Mouse (Mus musculus) macrophage (primary cell): Measurements from ENCODE around the gene Bhlhe23. TPM values are rescaled to one million over a fixed set of nuclear protein-coding genes. Genes with fewer than 3 reads are reported as not detected.

ENCODE experiments used
- H3K27ac ChIP-seq: fragments of 350-480 bp; formaldehyde crosslinking; 2 replicates; pipeline ENCODE4 v1.9.0; 2021
- H3K36me3 ChIP-seq: fragments of 350-480 bp; formaldehyde crosslinking; 2 replicates; pipeline ENCODE4 v1.9.0; 2021; ENCODE audit errors: inconsistent target
- H3K4me3 ChIP-seq: fragments of 350-480 bp; formaldehyde crosslinking; 2 replicates; pipeline ENCODE4 v1.9.0; 2021; ENCODE audit errors: inconsistent target
- H3K79me2 ChIP-seq: fragments of 350-480 bp; formaldehyde crosslinking; 2 replicates; pipeline ENCODE4 v1.9.0; 2021; ENCODE audit errors: inconsistent target
- WGBS: methylation state at CpG from one replicate; pipeline ENCODE4 v1.1.7; 2026; ENCODE audit warnings: inconsistent platforms; ENCODE audit not compliant: missing documents; 5-methylcytosine and 5-hydroxymethylcytosine counted together
- polyA plus RNA-seq: library from polyadenylated mRNA; stranded (reverse); fragments of 250-400 nt; gene quantifications from 3 replicates; pipeline ENCODE4 v1.2.4, GENCODE M21; 2018; ENCODE audit warnings: inconsistent platforms
- total RNA-seq, 78 experiments: library from RNA; depleted of rRNA; stranded (reverse); fragments of 250-400 nt; gene quantifications; 1 replicate in 9 of 78; 2 replicates in 24 of 78; 3 replicates in 43 of 78; 4 replicates in 2 of 78; pipeline ENCODE4 v1.2.4; 2018; ENCODE audit warnings: inconsistent platforms in 56 of 78

Gene Bhlhe23
- total RNA-seq (2018; cell fraction: chromatin; rRNA removed) = not detected
- not detected for total RNA-seq (2018; cell fraction: cytosol; rRNA removed)
- not detected for total RNA-seq (2018; cell fraction: nucleus; rRNA removed)
- polyA plus RNA-seq = not detected in 3 replicates

DNA sequence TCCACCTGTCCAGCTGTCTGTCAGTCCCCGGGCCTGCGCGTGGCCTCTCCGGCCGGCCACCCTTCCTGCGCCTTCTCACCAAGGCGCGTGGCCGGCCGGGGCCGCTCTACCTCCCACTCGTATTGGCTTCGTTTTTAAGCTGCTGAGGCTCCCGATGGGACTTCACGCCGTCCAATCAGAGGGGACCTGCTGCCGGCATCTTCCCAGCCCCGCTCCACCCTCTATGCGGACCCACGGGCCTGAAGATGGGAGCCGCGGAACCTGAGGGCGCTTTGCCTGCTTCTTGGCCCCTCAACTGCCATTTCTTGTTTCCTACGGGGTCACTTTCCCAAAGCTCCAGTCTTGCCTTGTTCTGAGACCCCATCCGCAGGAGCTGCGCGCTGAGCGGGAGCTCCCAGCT lies at the start of gene Bhlhe23:
TSS of gene Bhlhe23 (minus strand) at position 108 of the 400 bp plus-strand sequence.
- H3K79me2 ChIP-seq = no peaks in the 10 kb centered on the region
- no peaks in the 10 kb centered on the region for H3K36me3 ChIP-seq
- H3K27ac ChIP-seq = no peak within 1 kb of the TSS
- WGBS = 8% methylated on average over 28 of the region's 28 CpGs
- H3K4me3 ChIP-seq = no peak within 1 kb of the TSS

DNA sequence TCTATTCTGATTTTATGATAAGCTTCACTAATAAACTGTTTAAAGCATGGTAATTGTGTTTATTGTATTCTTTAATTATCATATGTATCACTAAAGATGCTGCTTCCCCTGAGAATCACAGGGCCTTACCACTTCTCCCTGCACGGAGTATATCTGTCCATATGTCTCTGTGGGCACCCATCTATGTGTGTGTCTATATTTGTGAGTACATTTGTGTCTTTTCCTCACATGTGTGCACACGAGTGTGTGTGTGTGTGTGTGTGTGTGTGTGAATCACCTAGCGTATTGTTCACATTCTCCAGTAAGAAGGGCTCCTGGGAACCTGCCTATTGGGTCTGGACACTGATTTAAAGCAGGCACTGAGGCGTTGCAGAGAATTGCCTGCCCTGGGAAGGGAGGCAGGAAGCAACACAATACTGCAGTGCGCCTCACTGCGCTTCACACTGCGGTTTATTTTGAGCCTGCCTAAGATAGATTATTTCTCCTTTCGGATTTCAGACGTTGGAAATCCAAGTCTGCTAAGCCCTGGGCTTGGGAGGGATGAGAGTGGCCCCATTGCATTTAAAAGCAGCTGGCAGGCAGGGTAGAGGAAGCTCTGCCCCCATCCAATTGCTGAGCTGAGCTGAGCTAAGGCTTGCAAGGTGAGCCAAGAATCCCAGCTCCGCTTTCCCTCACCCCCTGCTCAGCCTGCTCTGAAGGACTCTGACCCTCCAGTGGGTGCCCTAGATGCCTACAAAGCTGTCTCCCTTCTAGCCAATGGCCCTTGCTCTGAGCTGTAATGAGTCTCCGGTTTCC lies 48.6 kb upstream of the Bhlhe23 start:
- H3K27ac ChIP-seq = no peak overlapping the region
- H3K36me3 ChIP-seq = no peaks in the 10 kb centered on the region
- no peaks in the 10 kb centered on the region for H3K79me2 ChIP-seq
- no peak overlapping the region for H3K4me3 ChIP-seq
- WGBS = 40% methylated on average over 11 of the region's 11 CpGs

DNA sequence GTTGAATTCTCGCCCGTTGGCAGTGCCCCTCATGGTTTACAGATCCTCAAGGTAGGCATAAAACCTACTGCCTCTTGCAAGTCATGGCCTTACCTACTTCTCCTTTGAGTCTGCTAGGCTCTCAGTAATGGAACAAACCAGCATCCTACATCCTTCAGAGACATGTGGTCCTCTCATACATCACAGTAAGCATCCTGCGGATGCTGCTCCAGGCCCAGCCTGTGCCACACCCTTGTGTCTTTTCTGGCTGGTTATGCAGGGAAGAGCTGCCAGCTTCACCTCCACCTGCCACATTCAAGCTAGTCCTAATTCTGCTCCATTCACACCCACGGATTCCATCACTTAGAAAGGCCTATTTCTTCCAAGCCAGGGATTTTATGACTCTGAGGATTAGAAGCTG lies 48.0 kb upstream of the Bhlhe23 start:
- H3K27ac ChIP-seq = no peak overlapping the region
- WGBS = 75% methylated on average over 4 of the region's 4 CpGs
- H3K4me3 ChIP-seq = no peak overlapping the region
- H3K79me2 ChIP-seq = no peaks in the 10 kb centered on the region
- no peaks in the 10 kb centered on the region for H3K36me3 ChIP-seq

- Histone ChIP-seq H3K36me3 (no peaks in the 10 kb centered on the region), H3K4me3 (no peak overlapping the region), H3K27ac (no peak overlapping the region), H3K79me2 (no peaks in the 10 kb centered on the region)
- WGBS = 85% methylated on average over 4 of the region's 4 CpGs
Measured at GRCm38 (mm10) chr2:180824061-180824460, 47.4 kb upstream of the Bhlhe23 start.

DNA sequence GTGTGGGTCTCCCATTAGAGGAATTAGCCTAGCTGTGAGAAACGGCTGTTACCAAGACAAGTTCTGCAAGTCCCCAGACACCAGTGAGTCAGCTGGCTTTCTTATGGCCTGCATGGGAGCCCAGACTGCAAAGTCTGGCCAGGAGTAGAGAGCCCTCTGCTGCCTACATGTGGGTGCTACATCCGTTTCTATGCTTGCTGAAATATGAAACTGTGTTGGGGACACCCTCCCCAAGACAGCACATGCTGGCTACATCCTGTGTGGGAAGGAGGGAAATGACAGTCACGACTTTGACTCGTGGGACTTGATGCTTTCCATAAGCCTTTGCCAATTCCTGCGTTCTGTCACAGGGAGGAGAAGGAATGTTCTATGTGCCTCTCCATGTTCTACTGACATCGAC lies 45.8 kb upstream of the Bhlhe23 start:
- Histone ChIP-seq H3K4me3 (no peak overlapping the region), H3K36me3 (no peaks in the 10 kb centered on the region), H3K27ac (no peak overlapping the region), H3K79me2 (no peaks in the 10 kb centered on the region)
- WGBS = 16% methylated on average over 6 of the region's 6 CpGs

GRCm38 (mm10) chr2:180819504-180819903 lies 42.8 kb upstream of the Bhlhe23 start:
- H3K4me3 ChIP-seq = no peak overlapping the region

GRCm38 (mm10) chr2:180816440-180817065 lies 39.9 kb upstream of the Bhlhe23 start:
- Histone ChIP-seq H3K36me3 (no peaks in the 10 kb centered on the region), H3K4me3 (no peak overlapping the region), H3K79me2 (no peaks in the 10 kb centered on the region), H3K27ac (no peak overlapping the region)
- WGBS = 42% methylated on average over 6 of the region's 6 CpGs

More at GRCm38 (mm10) chr2:180819504-180819903, 42.8 kb upstream of the Bhlhe23 start:
- no peaks in the 10 kb centered on the region for H3K36me3 ChIP-seq
- no peak overlapping the region for H3K27ac ChIP-seq
- H3K79me2 ChIP-seq = no peaks in the 10 kb centered on the region
- 92% methylated on average over 2 of the region's 2 CpGs for WGBS

- no peaks in the 10 kb centered on the region for H3K79me2 ChIP-seq
- WGBS = 64% methylated on average over 4 of the region's 4 CpGs
- no peak overlapping the region for H3K4me3 ChIP-seq
- no peak overlapping the region for H3K27ac ChIP-seq
- H3K36me3 ChIP-seq = no peaks in the 10 kb centered on the region
Measured at GRCm38 (mm10) chr2:180813982-180814568, 37.4 kb upstream of the Bhlhe23 start.

DNA sequence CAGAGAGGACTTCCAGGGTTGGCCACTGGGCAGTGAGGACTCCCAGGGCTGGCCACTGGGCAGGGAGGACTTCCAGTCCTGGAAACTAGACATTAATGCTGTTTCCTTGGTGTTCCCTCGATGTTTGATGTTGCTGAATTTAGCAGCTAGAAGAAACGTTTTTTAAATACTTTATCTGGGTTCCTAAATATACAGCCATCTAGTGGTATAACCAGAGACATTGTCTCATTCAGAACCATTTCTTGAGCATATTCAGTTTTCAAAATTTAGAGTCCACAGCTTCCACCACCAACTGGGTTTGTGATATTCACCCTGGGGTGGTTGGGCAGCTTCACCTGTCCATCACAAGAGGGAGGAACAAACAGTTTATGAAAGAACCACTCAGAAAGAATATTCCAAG lies 34.3 kb upstream of the Bhlhe23 start:
- no peaks in the 10 kb centered on the region for H3K79me2 ChIP-seq
- H3K36me3 ChIP-seq = no peaks in the 10 kb centered on the region
- H3K4me3 ChIP-seq = no peak overlapping the region
- WGBS = 40% methylated on average over 2 of the region's 2 CpGs
- no peak overlapping the region for H3K27ac ChIP-seq

- no peaks in the 10 kb centered on the region for H3K36me3 ChIP-seq
- WGBS = 81% methylated on average over 10 of the region's 10 CpGs
Measured at GRCm38 (mm10) chr2:180809510-180809909, 32.8 kb upstream of the Bhlhe23 start.

GRCm38 (mm10) chr2:180805966-180806365 lies 29.3 kb upstream of the Bhlhe23 start:
- Histone ChIP-seq H3K4me3 (no peak overlapping the region), H3K79me2 (no peaks in the 10 kb centered on the region), H3K27ac (no peak overlapping the region), H3K36me3 (no peaks in the 10 kb centered on the region)
- 75% methylated on average over 1 of the region's 1 CpGs for WGBS

More at GRCm38 (mm10) chr2:180809510-180809909, 32.8 kb upstream of the Bhlhe23 start:
- H3K79me2 ChIP-seq = no peaks in the 10 kb centered on the region
- no peak overlapping the region for H3K27ac ChIP-seq
- H3K4me3 ChIP-seq = no peak overlapping the region

DNA sequence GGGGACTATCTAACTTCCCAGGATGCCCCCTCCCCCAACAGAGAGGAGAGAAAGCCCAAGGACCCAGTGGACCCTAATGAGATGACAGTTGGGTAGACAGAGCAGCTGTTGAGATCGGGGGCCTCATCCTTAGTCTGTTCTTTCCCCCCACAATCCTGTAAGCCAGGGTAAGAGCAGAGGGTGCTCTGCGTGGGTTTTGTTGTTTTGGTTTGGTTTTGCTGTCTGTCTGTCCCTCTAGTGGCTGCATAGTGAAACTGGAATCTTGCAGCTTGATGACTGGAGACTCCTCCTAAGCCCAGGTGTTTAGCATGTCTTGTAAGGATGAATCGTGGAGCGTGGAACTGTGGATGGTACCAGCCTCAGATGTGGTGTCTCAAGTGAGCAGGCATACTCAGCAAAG lies 19.3 kb upstream of the Bhlhe23 start:
- no peak overlapping the region for H3K4me3 ChIP-seq
- no peaks in the 10 kb centered on the region for H3K36me3 ChIP-seq
- H3K79me2 ChIP-seq = no peaks in the 10 kb centered on the region
- H3K27ac ChIP-seq = no peak overlapping the region
- 60% methylated on average over 4 of the region's 4 CpGs for WGBS

- Histone ChIP-seq H3K27ac (no peak overlapping the region), H3K79me2 (no peaks in the 10 kb centered on the region), H3K36me3 (no peaks in the 10 kb centered on the region), H3K4me3 (no peak overlapping the region)
- WGBS = 56% methylated on average over 3 of the region's 3 CpGs
Measured at GRCm38 (mm10) chr2:180795597-180795996, 18.9 kb upstream of the Bhlhe23 start.

DNA sequence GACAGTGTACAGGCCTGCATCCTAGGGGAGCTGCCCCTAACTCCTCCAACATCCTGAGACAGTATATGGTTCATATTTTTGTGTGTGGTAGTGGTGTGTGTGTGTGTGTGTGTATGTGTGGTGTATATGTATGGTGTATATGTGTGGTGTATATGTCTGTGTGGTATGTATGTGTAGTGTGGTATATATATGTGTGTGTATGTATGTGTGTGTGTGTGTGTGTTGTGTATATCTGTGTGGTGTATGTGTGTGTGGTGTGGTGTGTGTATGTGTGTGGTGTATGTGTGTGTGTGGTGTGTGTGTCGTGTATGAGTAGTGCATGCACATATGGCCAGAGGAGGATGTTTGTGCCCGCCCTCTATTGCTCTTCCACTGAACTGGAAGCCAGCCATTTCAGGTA lies 17.7 kb upstream of the Bhlhe23 start:
- H3K36me3 ChIP-seq = no peaks in the 10 kb centered on the region
- no peaks in the 10 kb centered on the region for H3K79me2 ChIP-seq
- H3K27ac ChIP-seq = no peak overlapping the region
- no peak overlapping the region for H3K4me3 ChIP-seq
- 86% methylated on average over 2 of the region's 2 CpGs for WGBS

DNA sequence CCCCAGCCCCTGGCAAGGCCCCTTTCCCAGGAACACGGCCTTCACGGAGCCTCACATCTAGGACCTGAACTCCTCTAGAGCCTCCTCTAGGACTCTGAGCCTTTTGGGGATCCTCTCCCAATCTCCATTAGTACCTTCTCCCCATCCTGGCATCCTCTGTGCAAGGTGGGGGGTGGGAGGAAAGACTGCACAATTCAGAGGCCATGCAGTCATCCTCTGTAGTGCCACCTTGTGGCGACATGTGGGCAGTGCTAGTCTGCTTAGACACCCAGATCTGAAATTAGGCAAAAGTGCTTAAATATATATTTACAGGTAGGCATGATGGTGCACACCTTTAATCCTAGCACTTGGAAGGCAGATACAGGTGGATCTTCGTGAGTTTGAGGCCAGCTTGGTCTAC lies 15.0 kb upstream of the Bhlhe23 start:
- Histone ChIP-seq H3K79me2 (no peaks in the 10 kb centered on the region), H3K27ac (no peak overlapping the region), H3K36me3 (no peaks in the 10 kb centered on the region), H3K4me3 (no peak overlapping the region)
- WGBS = 47% methylated on average over 4 of the region's 4 CpGs
